Mouse (Mus musculus) MEL (cell line): Measurements from ENCODE around the gene Syt9.

Experiments
- GATA1 ChIP-seq: IDR thresholded peaks from 2 replicates; pipeline ENCODE4 v1.6.1; 2011; ENCODE audit warnings: low read depth, low read length, improper control_type of control experiment
- MAZ ChIP-seq: IDR thresholded peaks from 2 replicates; pipeline ENCODE4 v1.6.1; 2012; ENCODE audit warnings: low read depth, mild to moderate bottlenecking, inconsistent platforms, low read length, improper control_type of control experiment
- NRF1 ChIP-seq: IDR thresholded peaks from 2 replicates; pipeline ENCODE4 v1.6.1; 2014; ENCODE audit warnings: low read depth, mild to moderate bottlenecking, inconsistent platforms, low read length, improper control_type of control experiment, moderate library complexity; ENCODE audit not compliant: poor library complexity, insufficient read depth, severe bottlenecking
- USF1 ChIP-seq: IDR thresholded peaks from 2 replicates; pipeline ENCODE4 v1.6.1; 2014; ENCODE audit warnings: low read depth, mild to moderate bottlenecking, inconsistent platforms, low read length, improper control_type of control experiment, moderate library complexity
- ZMIZ1 ChIP-seq: IDR thresholded peaks from 2 replicates; pipeline ENCODE4 v1.6.1; 2012; ENCODE audit warnings: low read depth, mild to moderate bottlenecking, inconsistent platforms, low read length, improper control_type of control experiment, moderate library complexity

- TF ChIP-seq GATA1, result no peak
- TF ChIP-seq MAZ, result no peak
- no peak for TF ChIP-seq USF1
- TF ChIP-seq NRF1, result no peak
- no peak for TF ChIP-seq ZMIZ1
Observed at GRCm38 (mm10) chr7:107561584-107561983, 191.1 kb downstream of the Syt9 start.
